Mouse (Mus musculus) cerebral cortex, adult 2 months (tissue): ENCODE results near the gene Piga.

Experiments used
- WGBS: fragments of 180-500 bp; shearing (Covaris S2); methylation state at CpG from one replicate; pipeline ENCODE4 v1.1.7; 2018; 5-methylcytosine and 5-hydroxymethylcytosine counted together

The Piga gene

DNA sequence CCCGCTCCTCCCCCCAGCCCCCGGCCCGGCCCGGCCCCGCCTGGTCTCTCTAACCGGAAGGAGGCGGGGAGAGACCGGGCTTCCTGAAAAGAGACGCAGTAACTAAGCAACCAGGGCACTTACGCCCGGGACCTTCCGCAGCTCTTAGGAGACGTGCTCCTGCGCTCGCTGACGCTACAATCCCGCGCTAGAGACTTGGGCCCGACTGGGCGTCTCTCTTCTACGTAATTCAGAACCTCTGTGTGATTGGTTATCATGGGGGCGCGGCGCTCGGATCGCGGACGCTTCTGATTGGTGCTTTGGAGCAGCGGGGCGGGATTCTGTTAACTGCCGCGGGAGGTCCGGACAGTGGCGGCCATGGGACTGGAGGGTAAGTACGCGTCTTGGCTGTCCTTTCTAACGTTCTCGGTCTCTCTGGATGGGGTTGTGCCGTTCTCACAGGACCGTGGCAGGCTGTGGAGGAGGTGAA, at the start of gene Piga:
Gene Piga, plus strand, starts transcription at position 317 of the 469 bp plus-strand sequence.
- 3% methylated on average over 40 of the region's 40 CpGs for WGBS

DNA sequence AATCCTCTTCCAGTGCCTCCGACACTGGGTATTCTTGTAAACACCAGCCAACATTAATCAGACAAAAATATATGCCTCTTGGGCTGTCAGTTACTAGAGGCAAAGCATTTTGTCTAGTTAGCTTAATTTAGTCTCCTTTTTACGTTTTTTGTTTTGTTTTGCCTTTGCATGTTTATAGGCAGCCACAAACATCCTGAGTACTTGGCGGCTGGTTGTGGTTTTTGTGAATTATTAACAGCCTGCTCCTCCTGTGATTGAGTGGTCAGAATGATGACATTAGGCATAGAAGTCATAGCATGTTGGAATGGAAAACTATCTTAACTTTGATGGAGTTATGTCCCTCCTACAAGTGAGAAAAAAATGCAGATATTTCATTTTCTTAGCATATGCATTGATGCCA, 49.0 kb upstream of the Piga start:
- WGBS = 67% methylated on average over 3 of the region's 3 CpGs

- 17% methylated on average over 3 of the region's 3 CpGs for WGBS
These were observed 46.5 kb upstream of the Piga start, which contains the start of gene Vegfd for GRCm38 (mm10) chrX:164373081-164373480. Vegfd (plus strand) TSS chrX:164373378.

DNA sequence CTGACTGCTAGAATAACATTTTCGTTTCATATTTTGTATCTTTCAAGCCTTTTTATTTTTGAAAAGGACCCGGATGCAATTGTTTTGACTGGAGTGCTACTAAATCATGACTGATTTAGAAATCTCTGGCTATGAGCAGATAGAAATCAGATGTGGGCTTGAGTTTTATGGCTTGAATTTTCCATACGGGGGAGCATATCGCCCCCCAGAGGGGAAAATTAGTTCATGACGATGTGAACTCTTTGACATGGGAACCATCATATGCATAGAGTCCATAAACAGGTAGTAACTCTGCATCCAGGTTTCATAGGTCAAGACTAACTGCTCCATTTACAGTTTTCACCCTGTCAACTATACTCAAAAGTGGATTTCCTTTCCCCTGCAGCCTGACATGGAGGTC, 45.0 kb upstream of the Piga start:
- 53% methylated on average over 5 of the region's 5 CpGs for WGBS

DNA sequence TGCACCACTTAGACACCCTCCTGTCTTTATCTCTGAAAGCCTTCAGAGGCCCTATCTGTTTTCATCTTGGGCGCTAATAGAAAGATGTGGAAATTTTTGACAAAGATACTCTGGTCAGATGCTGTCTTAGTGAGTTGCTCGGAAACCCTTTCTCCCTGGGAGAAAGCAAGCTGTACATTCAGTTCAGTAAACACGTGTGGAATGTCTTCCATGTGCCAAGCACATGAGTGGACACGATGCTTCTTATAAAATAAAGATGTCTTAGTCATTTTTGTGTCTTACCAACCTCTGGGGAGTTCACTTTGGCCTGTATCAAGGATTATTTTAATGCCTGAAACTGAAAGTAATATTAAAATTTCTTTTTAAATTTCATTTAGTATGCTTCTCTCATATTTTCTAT, 39.9 kb upstream of the Piga start:
- WGBS = 85% methylated on average over 4 of the region's 4 CpGs

DNA sequence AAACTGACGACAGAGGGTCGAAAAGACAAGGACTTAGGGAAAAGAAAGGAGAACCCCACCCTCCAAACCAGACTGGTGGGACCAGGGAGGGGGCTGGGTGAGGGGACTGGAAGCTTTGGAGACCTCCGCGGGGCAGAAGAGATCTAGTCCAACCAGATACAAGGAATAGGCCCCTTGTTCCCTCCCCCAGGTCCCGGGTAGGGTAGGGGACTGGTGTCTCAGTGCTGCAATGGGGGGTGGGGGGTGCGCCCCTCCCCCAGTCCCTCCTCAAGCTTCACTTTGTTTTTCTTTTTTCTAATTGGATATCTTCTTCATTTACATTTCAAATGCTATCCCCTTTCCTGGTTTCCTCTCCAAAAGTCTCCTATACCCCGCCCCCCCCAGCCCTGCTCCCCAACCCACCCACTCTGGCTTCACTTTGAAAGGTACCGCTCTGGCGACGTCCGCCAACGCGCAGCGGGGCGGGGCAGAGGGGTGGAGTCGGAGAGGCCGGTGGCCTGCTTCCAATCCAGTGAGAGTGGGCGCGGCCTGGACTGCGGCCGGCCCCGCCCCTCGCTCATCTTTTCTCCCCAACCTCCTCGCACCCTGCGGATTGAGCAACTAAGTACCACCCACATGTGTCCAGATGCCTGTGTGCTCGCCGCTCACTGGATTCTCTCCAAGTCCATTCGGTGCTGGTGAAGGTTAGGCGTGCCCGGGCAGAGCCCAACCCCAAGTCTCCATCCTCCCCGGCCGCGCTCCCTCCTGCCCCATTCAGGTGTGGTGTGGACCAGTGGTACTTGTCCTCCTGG, 37.8 kb upstream of the Piga start:
- under 1% methylated on average over 31 of the region's 33 CpGs for WGBS

DNA sequence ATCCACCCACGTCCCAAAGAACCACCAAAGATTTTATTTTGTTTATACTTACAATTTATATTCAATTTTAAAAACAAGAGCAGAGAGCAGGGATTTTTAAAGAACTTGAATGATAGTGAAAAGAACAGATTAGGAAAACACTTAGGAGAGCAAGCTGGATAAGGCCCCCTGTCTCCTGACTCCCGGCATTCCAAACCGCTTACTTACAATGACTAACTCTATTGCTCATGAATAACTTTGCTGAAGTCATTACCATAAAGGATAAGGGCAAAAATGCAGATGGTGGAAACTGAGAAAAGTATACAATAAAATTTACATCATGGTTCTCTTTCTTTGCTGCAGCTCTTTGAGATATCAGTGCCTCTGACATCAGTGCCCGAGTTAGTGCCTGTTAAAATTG, 25.5 kb upstream of the Piga start:
- WGBS = 71% methylated on average over 4 of the region's 4 CpGs

- 58% methylated on average over 3 of the region's 3 CpGs for WGBS
These were observed 21.1 kb upstream of the Piga start for GRCm38 (mm10) chrX:164398456-164398855.

DNA sequence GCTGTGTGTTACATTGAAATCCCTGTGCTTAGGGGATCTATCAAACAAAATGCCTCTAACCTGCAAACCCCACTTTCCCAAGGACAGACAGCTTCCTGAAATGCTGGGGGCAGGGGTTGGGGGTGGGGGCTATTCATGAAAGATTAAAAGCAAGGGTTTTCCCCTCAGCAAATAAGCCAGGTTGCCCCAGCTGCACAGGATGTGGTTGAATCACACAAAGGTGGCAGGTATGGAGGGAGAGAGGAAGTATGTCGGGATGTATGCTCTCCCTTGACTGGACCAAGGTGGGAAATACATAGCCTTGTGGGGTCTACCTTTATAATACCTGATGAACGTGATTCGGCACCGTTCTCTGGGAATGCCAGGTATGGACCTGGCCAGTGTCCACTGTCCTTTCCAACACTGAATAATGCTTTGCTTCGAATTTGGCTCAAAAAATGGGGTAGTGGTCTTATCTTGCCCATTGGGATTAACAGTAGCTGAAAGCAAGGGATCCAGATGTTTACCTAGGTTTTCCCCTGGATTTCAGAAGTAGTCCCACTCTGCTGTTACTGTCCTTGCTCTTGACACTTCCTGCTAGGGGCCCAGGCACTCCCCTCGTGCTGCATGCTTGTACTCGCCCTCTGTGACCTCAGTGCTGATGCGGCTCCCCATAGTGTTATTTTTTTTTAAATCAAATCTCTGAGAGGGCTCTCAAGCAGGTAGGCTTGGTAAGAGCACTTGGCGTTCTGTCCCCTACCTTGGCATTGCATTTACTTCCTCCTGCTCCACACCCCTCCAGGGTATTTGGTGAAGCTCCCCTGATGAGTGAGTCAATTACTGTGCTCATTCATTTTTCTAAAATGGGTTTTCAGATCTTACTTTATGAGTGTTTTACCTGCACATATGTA, 13.2 kb upstream of the Piga start:
- 84% methylated on average over 9 of the region's 9 CpGs for WGBS

- WGBS = 80% methylated on average over 3 of the region's 3 CpGs
These were observed 11.2 kb upstream of the Piga start for GRCm38 (mm10) chrX:164408301-164408927.

GRCm38 (mm10) chrX:164410562-164410961, 9.0 kb upstream of the Piga start:
- WGBS = 85% methylated on average over 1 of the region's 1 CpGs

DNA sequence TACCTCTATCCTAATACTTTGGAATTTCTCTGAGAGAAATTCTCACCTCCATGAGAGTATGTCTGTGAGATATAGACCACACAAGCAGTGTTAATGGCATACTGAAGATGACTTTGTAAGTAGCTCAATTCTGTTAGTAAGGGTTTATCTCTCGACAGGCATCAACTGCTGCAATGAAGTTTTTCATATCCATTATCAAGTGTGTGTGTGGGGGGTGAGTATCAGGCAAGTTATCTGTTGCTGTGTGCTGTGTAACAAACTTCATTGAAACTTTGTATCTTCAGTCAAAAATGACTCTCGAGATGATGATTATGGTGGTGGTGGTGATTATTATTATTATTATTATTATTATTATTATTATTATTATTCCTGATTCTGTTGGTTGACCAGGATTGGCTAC, 2.8 kb upstream of the Piga start:
- 87% methylated on average over 2 of the region's 2 CpGs for WGBS

- WGBS = 11% methylated on average over 13 of the region's 13 CpGs
These were observed 368 bp downstream of the Piga start for GRCm38 (mm10) chrX:164419955-164420354.

DNA sequence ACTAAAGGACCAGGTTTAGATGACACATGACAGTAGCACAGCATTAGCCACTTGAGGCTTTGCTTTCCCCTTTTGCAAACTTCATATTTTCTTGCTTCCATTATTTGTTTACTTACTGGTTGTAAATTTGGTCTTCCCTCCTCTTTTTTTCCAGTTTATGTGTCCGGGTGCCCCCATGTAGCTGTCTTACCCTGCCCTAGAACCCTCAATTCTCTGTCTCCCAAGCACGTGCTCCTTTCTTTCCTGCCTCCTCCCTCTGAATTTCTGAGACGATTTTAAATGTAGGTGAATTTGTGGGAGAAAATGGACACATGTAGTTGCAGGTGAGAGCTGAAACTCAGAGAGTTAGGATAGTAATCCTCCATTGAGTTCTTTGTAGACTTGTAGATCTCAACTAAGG, 931 bp downstream of the Piga start:
- 19% methylated on average over 3 of the region's 3 CpGs for WGBS

DNA sequence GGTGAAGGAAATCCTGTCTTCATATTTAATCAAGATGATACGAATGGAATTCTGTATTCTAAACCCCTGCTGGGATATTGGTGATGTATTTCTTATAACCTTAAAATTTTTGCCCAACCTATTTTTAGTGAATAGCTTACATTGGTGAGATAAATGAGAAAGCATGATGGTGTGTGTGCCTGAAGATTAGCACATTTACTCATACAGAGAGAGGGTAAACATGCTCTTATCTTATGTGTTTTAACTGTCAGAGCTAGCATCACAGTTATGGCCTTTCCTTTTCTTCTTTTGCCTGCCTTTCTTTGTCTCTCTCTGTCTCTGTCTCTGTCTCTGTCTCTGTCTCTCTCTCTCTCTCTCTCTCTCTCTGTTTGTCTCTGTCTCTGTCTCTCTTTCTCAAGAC, 5.2 kb downstream of the Piga start:
- 88% methylated on average over 1 of the region's 1 CpGs for WGBS

GRCm38 (mm10) chrX:164427295-164427694, 7.7 kb downstream of the Piga start:
- 88% methylated on average over 4 of the region's 4 CpGs for WGBS

GRCm38 (mm10) chrX:164428224-164428623, 8.6 kb downstream of the Piga start:
- WGBS = 79% methylated on average over 2 of the region's 2 CpGs

- 89% methylated on average over 6 of the region's 6 CpGs for WGBS
These were observed 11.0 kb downstream of the Piga start for GRCm38 (mm10) chrX:164430621-164431020.

- WGBS = 81% methylated on average over 2 of the region's 2 CpGs
These were observed 11.5 kb downstream of the Piga start for GRCm38 (mm10) chrX:164431133-164431532.

DNA sequence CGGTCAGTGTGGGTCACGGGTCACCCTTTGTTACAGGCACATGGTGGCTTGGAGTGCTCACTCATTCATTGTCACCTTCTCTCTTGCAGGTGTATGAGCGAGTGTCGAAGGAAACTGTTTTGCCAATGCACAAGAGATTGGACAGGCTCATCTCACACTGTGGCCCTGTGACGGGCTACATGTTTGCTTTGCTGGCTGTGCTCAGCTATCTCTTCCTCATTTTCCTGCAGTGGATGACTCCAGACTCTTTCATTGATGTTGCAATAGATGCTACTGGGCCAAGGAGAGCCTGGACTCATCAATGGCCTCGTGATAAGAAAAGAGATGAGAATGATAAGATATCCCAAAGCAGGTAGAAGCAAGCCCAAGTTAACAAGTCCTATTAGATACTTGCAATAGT, 12.0 kb downstream of the Piga start:
- 89% methylated on average over 6 of the region's 6 CpGs for WGBS

DNA sequence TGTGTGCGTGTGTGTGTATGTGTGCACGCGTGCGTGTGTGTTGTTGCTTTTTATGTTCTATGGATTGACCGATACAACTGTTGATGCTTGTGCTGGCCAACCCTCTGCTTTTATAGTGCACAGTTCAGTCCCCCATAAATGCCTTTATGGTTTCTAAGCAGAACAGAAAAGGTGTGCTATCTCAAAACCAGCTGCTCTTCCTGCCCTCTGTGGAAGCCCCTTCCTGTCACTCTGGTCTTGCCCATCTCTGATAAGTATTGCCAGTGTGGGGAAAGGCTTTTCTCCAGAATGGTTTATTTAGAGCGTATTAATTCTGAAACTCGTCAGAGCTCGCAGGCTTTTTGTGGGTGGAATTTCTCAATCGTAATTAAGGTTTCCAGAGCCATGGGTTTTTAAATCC, 13.1 kb downstream of the Piga start:
- WGBS = 72% methylated on average over 9 of the region's 9 CpGs

DNA sequence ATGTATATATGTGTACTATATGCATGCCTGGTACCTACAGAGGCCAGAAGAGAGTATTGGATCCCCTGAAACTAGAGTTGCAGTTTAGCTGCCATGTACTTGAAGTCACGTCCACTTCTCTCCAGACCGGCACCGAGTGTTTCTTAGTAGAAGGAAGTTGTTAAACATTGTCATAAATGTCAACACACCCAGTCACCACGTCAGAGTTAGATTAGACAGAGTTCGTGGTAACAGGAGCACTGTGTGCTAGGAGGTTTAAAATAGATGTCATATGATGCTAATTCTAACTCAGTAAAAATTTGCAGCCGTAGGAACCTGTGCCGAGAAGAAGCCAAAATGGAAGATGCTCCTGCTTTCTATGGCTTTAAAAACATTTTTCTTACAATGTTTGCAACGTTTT, 17.1 kb downstream of the Piga start, which contains the start of gene Asb11:
Gene Asb11, plus strand, starts transcription at position 286 of the 400 bp plus-strand sequence.
- 43% methylated on average over 8 of the region's 8 CpGs for WGBS
